Mouse (Mus musculus): ENCODE measurements at regions not wholly inside any gene's neighbourhood (a gene's known extent, or its start where the extent isn't known, plus 50 kb on each side); places are given as distances from the start of the nearest gene placed in this dataset.
"Not testable (repeated sequence)": the region's sequence is repeated elsewhere in the genome, so short reads cannot be mapped to it uniquely, and the experiment has no call there.

DNA sequence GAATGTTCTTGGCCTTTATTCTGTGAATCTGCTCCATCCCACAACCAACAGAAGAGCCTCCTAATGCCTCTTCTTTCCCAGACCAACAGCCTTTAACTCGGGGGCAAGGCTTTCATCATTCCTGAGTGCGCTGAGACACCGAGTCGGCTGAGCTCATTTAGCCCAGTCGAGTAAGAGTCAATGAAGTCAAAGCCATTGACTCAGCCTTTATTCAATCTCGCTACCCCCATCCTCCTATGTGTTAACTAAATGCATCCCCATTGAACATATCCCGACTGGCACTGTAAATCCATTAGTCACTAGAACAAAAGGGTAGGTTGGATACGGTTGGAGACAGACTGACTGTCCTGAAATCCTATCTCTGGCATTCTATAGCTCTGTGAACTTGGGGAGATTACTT is 115.9 kb upstream of the Cdk6 start:
- TF ChIP-seq CTCF (IDR thresholded peaks at IDR 0.05; ENCODE audit: extremely low read depth, insufficient read depth, insufficient read length, insufficient replicate concordance); POLR2A (IDR thresholded peaks at IDR 0.05; ENCODE audit: low read depth, low read length): not testable (repeated sequence)
